Mouse (Mus musculus) forebrain, postnatal 0 days (tissue): ENCODE measurements around the gene Olfr282. TPM values are rescaled to one million over a fixed set of nuclear protein-coding genes. Genes with fewer than 3 reads are reported as not detected.

Source experiments
- ATAC-seq: fragments of 200-750 bp; cut with Nextera tagmentation; 2 replicates; pipeline ENCODE4 v1.8.0; 2017; ENCODE audit warnings: mild to moderate bottlenecking, moderate library complexity
- DNase-seq: peaks from one replicate; pipeline ENCODE4 v3.0.0-alpha.2; 2015
- H3K27ac ChIP-seq: fragments of 300-500 bp; sonication (generic); 2 replicates; pipeline ENCODE4 v1.5.1; 2014; ENCODE audit warnings: low read depth, mild to moderate bottlenecking, antibody characterized with exemption, low read length, moderate library complexity, mixed read lengths
- H3K27me3 ChIP-seq: fragments of 300-500 bp; sonication (generic); 2 replicates; pipeline ENCODE4 v1.6.1; 2014; ENCODE audit warnings: mild to moderate bottlenecking, low read length, mixed read lengths; ENCODE audit not compliant: insufficient read depth
- H3K36me3 ChIP-seq: fragments of 300-500 bp; sonication (generic); 2 replicates; pipeline ENCODE4 v1.6.1; 2014; ENCODE audit warnings: mild to moderate bottlenecking, moderate library complexity; ENCODE audit not compliant: insufficient read depth
- H3K4me1 ChIP-seq: fragments of 300-500 bp; sonication (generic); 2 replicates; pipeline ENCODE4 v1.6.1; 2014; ENCODE audit warnings: antibody characterized with exemption; ENCODE audit not compliant: insufficient read depth
- H3K4me2 ChIP-seq: fragments of 300-500 bp; sonication (generic); 2 replicates; pipeline ENCODE4 v1.6.1; 2014; ENCODE audit warnings: low read depth, mild to moderate bottlenecking, moderate library complexity
- H3K4me3 ChIP-seq: fragments of 300-500 bp; sonication (generic); 2 replicates; pipeline ENCODE4 v1.5.1; 2014; ENCODE audit warnings: low read depth, low read length, mixed read lengths
- H3K9ac ChIP-seq: fragments of 300-500 bp; sonication (generic); 2 replicates; pipeline ENCODE4 v1.6.1; 2014; ENCODE audit warnings: mild to moderate bottlenecking
- H3K9me3 ChIP-seq: fragments of 300-500 bp; sonication (generic); 2 replicates; pipeline ENCODE4 v1.6.1; 2016; ENCODE audit warnings: low read length
- CTCF ChIP-seq: sonication (generic); IDR thresholded peaks from 2 replicates; pipeline ENCODE4 v1.5.1; 2016; ENCODE audit warnings: antibody characterized with exemption, control low read depth, low read depth
- WGBS: fragments of 180-500 bp; shearing (Covaris S2); extraction: QIAGEN DNeasy Blood & Tissue Kit; methylation state at CpG from one replicate; pipeline ENCODE4 v1.1.7; 2014; 5-methylcytosine and 5-hydroxymethylcytosine counted together
- polyA plus RNA-seq: library from polyadenylated mRNA; unstranded; fragments of >200 nt; fragmentation: Nextera tagmentation; extraction: Ambion mirVana; gene quantifications from 2 replicates; pipeline ENCODE4 v1.2.1, GENCODE M21; 2015
- total RNA-seq: library from RNA; depleted of rRNA; stranded (reverse); fragments of >200 nt; gene quantifications from 2 replicates; pipeline ENCODE4 v1.2.3, GENCODE M21; 2014

Olfr282 gene
- total and polyA plus RNA-seq, 2 experiments from 2014 or later, result not detected

DNA sequence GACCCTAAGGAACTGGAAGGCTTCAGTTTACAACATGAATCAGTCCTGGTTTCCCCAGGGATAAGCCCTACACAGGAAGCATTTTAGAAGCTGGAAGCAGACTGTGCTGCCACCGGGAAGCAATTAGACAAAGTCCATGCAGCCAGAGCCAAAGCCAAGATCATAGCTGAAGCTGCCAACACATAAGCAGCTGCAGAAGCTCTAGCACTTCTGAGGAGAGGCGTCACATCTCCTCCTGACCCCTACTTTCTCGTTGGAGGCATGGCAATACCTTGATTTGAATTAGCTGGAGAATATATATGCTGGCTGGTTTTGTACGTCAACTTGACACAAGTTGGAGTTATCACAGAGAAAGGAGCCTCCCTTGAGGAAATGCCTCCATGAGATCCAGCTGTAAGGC, 10.1 kb upstream of the Olfr282 start:
- WGBS, result 70% methylated on average over 4 of the region's 4 CpGs
- DNase-seq (no peak), ATAC-seq (no peak)
- Histone ChIP-seq H3K27ac (no peak overlapping the region), H3K9me3 (no peaks in the 10 kb centered on the region), H3K27me3 (no peaks in the 10 kb centered on the region), H3K36me3 (no peaks in the 10 kb centered on the region), H3K4me1 (no peaks in the 10 kb centered on the region), H3K9ac (no peak overlapping the region), H3K4me2 (no peak overlapping the region), H3K4me3 (no peak overlapping the region)
- TF ChIP-seq CTCF, result no peak

DNA sequence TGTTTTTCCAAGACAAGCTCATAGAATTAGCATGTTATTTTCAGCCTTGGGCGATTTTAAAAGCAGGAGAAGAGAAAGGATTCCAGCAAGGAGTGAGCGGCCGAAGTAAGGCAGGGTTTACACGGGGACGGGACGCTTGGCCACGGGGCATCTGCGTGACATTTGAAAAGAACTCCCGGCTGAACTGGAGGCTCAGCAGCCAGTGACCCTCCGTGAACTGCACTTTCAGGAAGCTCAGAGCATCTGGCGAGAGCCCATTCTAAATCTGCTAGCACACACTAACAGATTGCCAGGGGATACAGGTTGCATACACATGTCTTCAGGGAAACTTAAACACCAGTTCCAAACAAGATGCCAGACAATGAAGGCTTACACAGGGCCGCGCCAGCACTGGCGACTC, 6.7 kb upstream of the Olfr282 start:
- Histone ChIP-seq H3K4me2 (no peak overlapping the region), H3K36me3 (no peaks in the 10 kb centered on the region), H3K27me3 (no peaks in the 10 kb centered on the region), H3K4me3 (no peak overlapping the region), H3K27ac (no peak overlapping the region), H3K9ac (no peak overlapping the region), H3K9me3 (no peaks in the 10 kb centered on the region), H3K4me1 (no peaks in the 10 kb centered on the region)
- no peak for DNase-seq
- no peak for TF ChIP-seq CTCF
- no peak for ATAC-seq
- 69% methylated on average over 14 of the region's 14 CpGs for WGBS

DNA sequence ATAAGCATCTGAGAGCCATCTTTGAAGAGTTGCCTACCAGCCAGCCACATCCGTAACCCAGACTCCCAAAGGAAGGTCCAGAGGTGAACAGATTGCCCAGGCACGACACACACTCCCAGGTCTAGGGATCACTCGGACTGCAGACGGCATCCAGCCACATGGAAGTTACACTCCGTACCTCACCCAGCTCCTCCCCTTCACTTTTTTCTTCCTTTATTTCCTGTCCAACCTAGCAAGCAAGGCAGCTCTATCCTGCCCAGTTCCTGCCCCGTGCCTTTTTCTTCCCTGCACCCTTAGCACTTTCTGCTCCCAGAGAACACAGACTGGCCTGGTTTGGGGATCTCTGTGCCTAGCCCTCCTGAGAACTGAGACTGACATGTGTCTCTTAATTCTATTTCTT, 6.3 kb upstream of the Olfr282 start:
- Histone ChIP-seq H3K9ac (no peak overlapping the region), H3K4me2 (no peak overlapping the region), H3K9me3 (no peaks in the 10 kb centered on the region), H3K36me3 (no peaks in the 10 kb centered on the region), H3K27me3 (no peaks in the 10 kb centered on the region), H3K27ac (no peak overlapping the region), H3K4me1 (no peaks in the 10 kb centered on the region), H3K4me3 (no peak overlapping the region)
- ATAC-seq, result no peak
- TF ChIP-seq CTCF, result no peak
- no peak for DNase-seq
- 82% methylated on average over 6 of the region's 6 CpGs for WGBS

DNA sequence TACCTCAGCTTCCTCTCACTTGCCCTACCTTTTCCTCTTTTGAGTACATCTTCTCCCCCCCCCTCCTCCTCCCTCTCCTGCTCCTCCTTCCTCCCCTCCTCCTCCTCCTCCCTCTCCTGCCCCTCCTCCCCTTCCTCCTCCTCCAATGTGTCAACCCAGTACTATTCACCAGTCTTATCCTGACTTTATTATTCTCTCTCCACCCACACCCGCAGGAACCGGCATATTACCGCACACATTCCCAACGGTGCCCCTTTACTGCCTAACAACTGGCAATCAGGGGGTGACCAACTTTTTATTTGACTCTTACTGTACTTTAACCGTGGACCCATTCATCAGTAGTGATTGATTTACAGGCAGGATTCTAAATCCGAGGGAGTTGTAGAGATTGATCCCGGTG, 5.8 kb upstream of the Olfr282 start:
- DNase-seq, result no peak
- no peaks in the 10 kb centered on the region for H3K36me3 ChIP-seq
- no peak overlapping the region for H3K4me2 ChIP-seq
- H3K9ac ChIP-seq, result no peak overlapping the region
- no peak overlapping the region for H3K4me3 ChIP-seq
- WGBS, result 88% methylated on average over 7 of the region's 7 CpGs
- no peak for ATAC-seq
- no peaks in the 10 kb centered on the region for H3K4me1 ChIP-seq
- no peaks in the 10 kb centered on the region for H3K9me3 ChIP-seq
- H3K27me3 ChIP-seq, result no peaks in the 10 kb centered on the region
- H3K27ac ChIP-seq, result no peak overlapping the region
- TF ChIP-seq CTCF, result no peak

DNA sequence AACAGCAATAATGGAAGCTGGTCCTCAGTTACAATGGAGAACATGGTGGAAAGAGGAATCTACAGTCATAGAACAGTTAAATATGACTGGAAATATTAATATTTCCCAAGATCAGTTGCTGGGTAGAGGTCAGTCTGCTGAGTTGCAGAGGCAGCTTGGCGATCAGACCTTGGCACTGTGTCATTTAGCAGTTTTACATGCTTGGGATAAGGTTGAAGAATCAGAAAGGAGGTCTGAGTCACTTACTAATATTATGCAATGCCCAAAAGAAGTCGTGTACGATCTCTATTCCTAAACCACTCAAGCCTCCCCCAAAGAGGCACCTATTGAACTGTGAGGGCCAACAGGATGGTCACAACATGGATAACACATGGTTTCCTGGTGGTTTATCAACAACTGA, 13.5 kb downstream of the Olfr282 start:
- H3K9me3 ChIP-seq, result no peaks in the 10 kb centered on the region
- no peak for TF ChIP-seq CTCF
- H3K4me3 ChIP-seq, result no peak overlapping the region
- H3K36me3 ChIP-seq, result no peaks in the 10 kb centered on the region
- no peaks in the 10 kb centered on the region for H3K27me3 ChIP-seq
- no peak for ATAC-seq
- no peak overlapping the region for H3K9ac ChIP-seq
- no peak overlapping the region for H3K4me2 ChIP-seq
- no peak for DNase-seq
- WGBS, result 82% methylated on average over 3 of the region's 3 CpGs
- H3K27ac ChIP-seq, result no peak overlapping the region
- no peaks in the 10 kb centered on the region for H3K4me1 ChIP-seq

DNA sequence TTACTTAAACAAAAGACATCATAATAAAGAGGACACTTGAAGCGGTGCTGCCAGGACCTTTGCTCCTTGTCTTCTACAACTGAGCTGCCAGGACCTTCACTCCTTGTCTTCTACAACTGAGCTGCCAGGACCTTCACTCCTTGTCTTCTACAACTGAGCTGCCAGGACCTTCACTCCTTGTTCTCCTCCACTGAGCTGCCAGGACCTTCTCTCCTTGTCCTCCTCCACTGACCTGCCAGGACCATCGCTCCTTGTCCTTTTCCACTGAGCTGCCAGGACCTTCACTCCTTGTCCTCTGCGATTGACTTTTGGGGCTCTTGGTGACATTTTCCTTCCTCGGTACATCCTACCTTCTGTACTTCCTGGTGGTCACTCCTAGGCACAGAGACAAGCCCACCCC, 17.5 kb downstream of the Olfr282 start:
- no peak overlapping the region for H3K4me2 ChIP-seq
- H3K4me1 ChIP-seq, result no peaks in the 10 kb centered on the region
- H3K27me3 ChIP-seq, result no peaks in the 10 kb centered on the region
- no peaks in the 10 kb centered on the region for H3K9me3 ChIP-seq
- no peak overlapping the region for H3K27ac ChIP-seq
- TF ChIP-seq CTCF, result no peak
- DNase-seq (no peak), ATAC-seq (no peak)
- no peak overlapping the region for H3K4me3 ChIP-seq
- no peak overlapping the region for H3K9ac ChIP-seq
- no peaks in the 10 kb centered on the region for H3K36me3 ChIP-seq
- WGBS, result 51% methylated on average over 4 of the region's 4 CpGs

DNA sequence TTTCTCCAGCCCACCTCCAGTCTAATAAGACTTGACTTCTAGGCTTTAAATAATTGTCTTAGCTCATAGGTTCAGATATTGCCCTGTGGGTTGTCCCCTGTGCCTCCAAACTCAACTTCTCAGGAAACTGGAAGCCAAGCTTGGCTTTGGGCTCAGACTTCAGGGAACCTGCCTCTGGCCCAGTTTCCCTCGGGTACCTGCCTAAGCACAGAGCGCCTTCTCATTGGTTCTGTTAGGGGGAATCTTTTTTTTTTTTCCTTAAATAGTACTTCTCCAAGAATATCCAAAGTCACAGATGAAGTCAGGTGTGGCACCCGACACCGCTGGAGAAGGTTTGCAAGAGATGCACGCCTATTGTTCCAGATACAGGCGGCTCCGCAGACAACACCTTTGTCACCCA, 21.3 kb downstream of the Olfr282 start, which contains the start of gene Olfr281:
Olfr281 (plus strand) TSS at position 301 of the 400 bp plus-strand sequence.
- Histone ChIP-seq H3K9me3 (no peaks in the 10 kb centered on the region), H3K27ac (no peak within 1 kb of the TSS), H3K9ac (no peak within 1 kb of the TSS), H3K4me1 (no peaks in the 10 kb centered on the region), H3K4me3 (no peak within 1 kb of the TSS), H3K27me3 (no peaks in the 10 kb centered on the region), H3K36me3 (no peaks in the 10 kb centered on the region), H3K4me2 (no peak within 1 kb of the TSS)
- ATAC-seq (no peak), DNase-seq (no peak)
- TF ChIP-seq CTCF, result no peak
- 95% methylated on average over 7 of the region's 7 CpGs for WGBS

DNA sequence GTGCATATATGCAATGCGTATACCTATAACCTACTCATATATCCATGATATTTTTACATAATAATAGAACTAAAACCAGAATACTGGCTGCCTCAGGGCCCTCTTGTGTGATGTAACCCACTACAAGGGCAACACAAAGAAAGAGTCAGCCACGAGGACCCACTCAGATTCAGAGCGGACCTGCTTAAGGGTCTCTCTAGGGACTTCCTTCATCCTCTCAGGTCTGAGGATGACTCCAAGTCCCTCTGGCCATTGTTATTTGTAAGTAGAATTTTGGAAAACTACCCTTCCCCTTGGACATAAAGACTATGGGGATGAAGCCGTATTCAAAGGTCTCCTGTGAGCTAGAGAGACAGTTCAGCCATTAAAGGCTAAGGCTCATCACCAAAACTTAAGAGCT, 38.6 kb downstream of the Olfr282 start, which contains the start of gene OR5BS1P:
OR5BS1P (plus strand) TSS at position 301 of the 400 bp plus-strand sequence.
- Histone ChIP-seq H3K4me1 (no peaks in the 10 kb centered on the region), H3K9me3 (no peaks in the 10 kb centered on the region), H3K27me3 (no peaks in the 10 kb centered on the region), H3K27ac (no peak within 1 kb of the TSS), H3K9ac (no peak within 1 kb of the TSS), H3K4me3 (no peak within 1 kb of the TSS), H3K36me3 (no peaks in the 10 kb centered on the region), H3K4me2 (no peak within 1 kb of the TSS)
- WGBS, result 90% methylated on average over 4 of the region's 4 CpGs
- no peak for ATAC-seq
- no peak for TF ChIP-seq CTCF
- no peak for DNase-seq
